Mouse (Mus musculus) liver, adult 10 weeks (tissue): ENCODE measurements around the gene Kbtbd4. TPM values are rescaled to one million over a fixed set of nuclear protein-coding genes. Genes with fewer than 3 reads are reported as not detected.

Experiments
- polyA plus RNA-seq: library from polyadenylated mRNA; stranded (reverse); fragments of 350-450 nt; fragmentation: Illumina TruSeq; extraction: RNeasy Lipid Tissue Mini Kit (QIAGEN cat#74804); gene quantifications from one replicate; pipeline ENCODE4 v1.2.3, GENCODE M21; 2014; ENCODE audit warnings: low read depth, low replicate concordance

Gene Kbtbd4
- polyA plus RNA-seq: 7.8 TPM

GRCm38 (mm10) chr2:90904076-90904855 lies at the start of gene Kbtbd4, which contains the start of gene Ndufs3:
TSS of gene Kbtbd4 (plus strand) at chr2:90904740.
TSS of gene Ndufs3 (minus strand) at chr2:90904827.

GRCm38 (mm10) chr2:90885218-90886041 lies 19.1 kb upstream of the Kbtbd4 start, which contains the start of gene C1qtnf4:
TSS of gene C1qtnf4 (plus strand) at chr2:90885860.

GRCm38 (mm10) chr2:90940233-90941229 lies 36.0 kb downstream of the Kbtbd4 start, which contains the start of gene Celf1:
TSS of gene Celf1 (plus strand) at chr2:90940382.

Other genes starting within 250 kb of the Kbtbd4 start
- 7.4 TPM for gene Nup160, start 227.5 kb upstream of the Kbtbd4 start, polyA plus RNA-seq
- 36.5 TPM for gene Fnbp4, start 159.4 kb upstream of the Kbtbd4 start, polyA plus RNA-seq
- 0.26 TPM for gene Agbl2, start 122.0 kb upstream of the Kbtbd4 start, polyA plus RNA-seq
- gene Mtch2, start 57.6 kb upstream of the Kbtbd4 start, polyA plus RNA-seq: 537 TPM
- gene C1qtnf4, start 18.9 kb upstream of the Kbtbd4 start, polyA plus RNA-seq: not detected
- 208 TPM for gene Ndufs3, start 87 bp downstream of the Kbtbd4 start, polyA plus RNA-seq
- gene Celf1, start 35.6 kb downstream of the Kbtbd4 start, polyA plus RNA-seq: 53.5 TPM
- gene Rapsn, start 130.9 kb downstream of the Kbtbd4 start, polyA plus RNA-seq: not detected
- 103 TPM for gene Psmc3, start 149.3 kb downstream of the Kbtbd4 start, polyA plus RNA-seq
- gene Slc39a13, start 165.7 kb downstream of the Kbtbd4 start, polyA plus RNA-seq: 2.2 TPM
- 3.3 TPM for gene Spi1, start 177.7 kb downstream of the Kbtbd4 start, polyA plus RNA-seq
- gene Mybpc3, start 213.4 kb downstream of the Kbtbd4 start, polyA plus RNA-seq: not detected